ENCODE assay signal across 10 mouse cellular contexts in genomic region chr2:149805256-149805655, GRCm38 (mm10).
"Had no signal": no experiment of that assay in that cellular context is flagged by ENCODE, and none has a peak within 500 bp of the region (broad histone marks: within the 10 kb centered on the region; RNA-seq: fewer than 3 reads in every experiment).

No protein-coding gene starts in this region.

- DNase-seq: kidney, adult 11 months; kidney, adult 8-10 months; kidney, postnatal 10 days; kidney, postnatal 36 days; left cerebral cortex, postnatal 4 days; liver, postnatal 0 days; right cerebral cortex, postnatal 14 days; spleen, adult 18-20 months; thymus, postnatal 25 days had no signal

- ATAC-seq: liver, postnatal 0 days; midbrain, embryonic 13.5 days had no signal
